Mouse (Mus musculus) limb, embryonic 13.5 days (tissue): ENCODE data around the gene 9930021J03Rik. TPM values are rescaled to one million over a fixed set of nuclear protein-coding genes. Genes with fewer than 3 reads are reported as not detected.

Experiments used
- ATAC-seq: fragments of 200-750 bp; cut with Nextera tagmentation; 2 replicates; pipeline ENCODE4 v1.8.0; 2017; ENCODE audit warnings: low read depth, moderate number of reproducible peaks, moderate TSS enrichment; ENCODE audit not compliant: low FRiP score
- H3K27ac ChIP-seq: fragments of 300-500 bp; sonication (generic); 2 replicates; pipeline ENCODE4 v1.5.1; 2015; ENCODE audit warnings: inconsistent platforms, mild to moderate bottlenecking, moderate library complexity
- H3K27me3 ChIP-seq: fragments of 300-500 bp; sonication (generic); 2 replicates; pipeline ENCODE4 v1.6.1; 2015; ENCODE audit warnings: mild to moderate bottlenecking, inconsistent platforms
- H3K36me3 ChIP-seq: fragments of 300-500 bp; sonication (generic); 2 replicates; pipeline ENCODE4 v1.6.1; 2015; ENCODE audit warnings: inconsistent platforms, mild to moderate bottlenecking, moderate library complexity
- H3K4me1 ChIP-seq: fragments of 300-500 bp; sonication (generic); 2 replicates; pipeline ENCODE4 v1.6.1; 2015; ENCODE audit warnings: inconsistent platforms
- H3K4me2 ChIP-seq: fragments of 300-500 bp; sonication (generic); replicated peaks from 2 replicates; pipeline ENCODE4 v1.6.1; 2015; ENCODE audit warnings: inconsistent platforms, mild to moderate bottlenecking, moderate library complexity
- H3K4me3 ChIP-seq: fragments of 300-500 bp; sonication (generic); 2 replicates; pipeline ENCODE4 v1.5.1; 2015; ENCODE audit warnings: moderate library complexity, mild to moderate bottlenecking, inconsistent platforms
- H3K9ac ChIP-seq: fragments of 300-500 bp; sonication (generic); 2 replicates; pipeline ENCODE4 v1.6.1; 2015; ENCODE audit warnings: mild to moderate bottlenecking, inconsistent platforms
- H3K9me3 ChIP-seq: fragments of 300-500 bp; sonication (generic); 2 replicates; pipeline ENCODE4 v1.6.1; 2016; ENCODE audit warnings: inconsistent platforms
- WGBS: fragments of 180-500 bp; shearing (Covaris S2); methylation state at CpG from one replicate; pipeline ENCODE4 v1.1.7; 2015; 5-methylcytosine and 5-hydroxymethylcytosine counted together
- polyA plus RNA-seq: library from polyadenylated mRNA; unstranded; fragments of >200 nt; fragmentation: Nextera tagmentation; extraction: Ambion mirVana; gene quantifications from 2 replicates; pipeline ENCODE4 v1.2.1, GENCODE M21; 2015

9930021J03Rik gene
- polyA plus RNA-seq, 1 experiment from 2014 or later: 5.7 TPM

- WGBS: 77% methylated on average over 6 of the region's 6 CpGs
- no peak overlapping the region for H3K4me2 ChIP-seq
- no peak for ATAC-seq
- no peak overlapping the region for H3K4me3 ChIP-seq
- H3K4me1 ChIP-seq: no peaks in the 10 kb centered on the region
- H3K27me3 ChIP-seq: no peaks in the 10 kb centered on the region
- no peaks in the 10 kb centered on the region for H3K36me3 ChIP-seq
- no peak overlapping the region for H3K9ac ChIP-seq
- H3K27ac ChIP-seq: no peak overlapping the region
- H3K9me3 ChIP-seq: no peaks in the 10 kb centered on the region
Observed at GRCm38 (mm10) chr19:29678181-29678778, 127.5 kb downstream of the 9930021J03Rik start.

DNA sequence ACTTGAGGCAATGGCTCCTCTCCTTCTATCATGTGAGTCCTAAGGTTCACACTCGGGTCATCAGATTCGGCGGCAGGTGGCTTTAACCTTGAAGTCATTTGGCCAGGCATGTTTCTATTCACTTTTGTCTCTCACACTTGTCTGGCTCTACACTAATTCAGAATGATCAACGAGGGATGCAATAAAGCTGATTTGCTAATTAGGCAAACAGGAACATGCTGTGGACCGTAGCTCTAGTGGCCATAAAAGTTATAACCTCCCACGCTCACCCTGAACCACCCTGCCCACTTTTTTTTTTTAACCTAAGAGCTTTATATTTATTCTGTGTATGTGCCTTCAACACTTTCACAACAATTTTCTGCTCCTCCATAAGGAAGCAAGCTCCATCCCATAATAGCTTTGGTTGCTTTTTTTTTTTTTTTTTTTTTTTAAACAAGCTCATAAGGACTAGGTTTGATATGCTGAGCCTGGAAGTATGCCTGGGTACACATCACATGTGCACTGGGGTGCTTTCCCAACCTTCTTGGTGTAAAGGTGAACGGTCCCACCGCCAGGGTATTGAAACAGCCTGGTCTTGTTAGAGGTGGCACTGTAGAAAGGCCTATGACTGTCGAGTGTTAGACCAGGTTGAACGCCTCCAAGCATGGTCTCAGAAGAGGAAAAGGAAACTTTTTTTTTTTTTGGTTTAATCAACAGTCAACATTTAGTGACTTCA lies 129.2 kb downstream of the 9930021J03Rik start:
- Histone ChIP-seq H3K9ac (no peak overlapping the region), H3K27ac (no peak overlapping the region), H3K4me3 (no peak overlapping the region), H3K36me3 (no peaks in the 10 kb centered on the region), H3K9me3 (no peaks in the 10 kb centered on the region), H3K4me2 (no peak overlapping the region), H3K4me1 (no peaks in the 10 kb centered on the region), H3K27me3 (no peaks in the 10 kb centered on the region)
- 62% methylated on average over 10 of the region's 10 CpGs for WGBS
- no peak for ATAC-seq

DNA sequence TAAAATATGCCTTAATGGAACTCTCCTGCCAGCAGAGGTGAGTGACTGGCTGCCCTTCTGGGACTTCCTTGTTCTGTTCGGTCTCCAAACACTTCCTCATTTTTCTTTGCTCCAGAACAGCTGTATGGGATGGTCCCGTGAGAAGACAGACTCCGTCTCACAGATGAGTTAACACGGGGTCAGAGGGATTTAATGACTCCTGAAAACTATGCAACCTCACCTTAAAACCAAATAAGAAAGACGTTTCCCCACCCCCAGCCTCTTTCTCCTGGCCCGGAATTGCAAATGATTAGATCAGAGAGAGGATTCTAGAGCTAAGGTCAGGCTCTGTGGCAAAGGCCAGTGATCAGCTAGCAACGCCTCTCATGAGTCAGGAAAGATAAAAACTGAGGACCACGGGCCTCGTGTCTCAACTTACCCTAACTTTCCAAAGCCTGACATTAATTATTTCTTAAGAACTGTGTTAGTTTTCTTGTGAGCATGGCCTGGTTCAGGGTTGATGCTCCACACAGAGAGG lies 130.2 kb downstream of the 9930021J03Rik start:
- no peaks in the 10 kb centered on the region for H3K36me3 ChIP-seq
- ATAC-seq: no peak
- no peaks in the 10 kb centered on the region for H3K4me1 ChIP-seq
- no peak overlapping the region for H3K27ac ChIP-seq
- H3K9ac ChIP-seq: no peak overlapping the region
- H3K4me3 ChIP-seq: no peak overlapping the region
- 55% methylated on average over 9 of the region's 9 CpGs for WGBS
- no peaks in the 10 kb centered on the region for H3K27me3 ChIP-seq
- no peak overlapping the region for H3K4me2 ChIP-seq
- H3K9me3 ChIP-seq: no peaks in the 10 kb centered on the region

DNA sequence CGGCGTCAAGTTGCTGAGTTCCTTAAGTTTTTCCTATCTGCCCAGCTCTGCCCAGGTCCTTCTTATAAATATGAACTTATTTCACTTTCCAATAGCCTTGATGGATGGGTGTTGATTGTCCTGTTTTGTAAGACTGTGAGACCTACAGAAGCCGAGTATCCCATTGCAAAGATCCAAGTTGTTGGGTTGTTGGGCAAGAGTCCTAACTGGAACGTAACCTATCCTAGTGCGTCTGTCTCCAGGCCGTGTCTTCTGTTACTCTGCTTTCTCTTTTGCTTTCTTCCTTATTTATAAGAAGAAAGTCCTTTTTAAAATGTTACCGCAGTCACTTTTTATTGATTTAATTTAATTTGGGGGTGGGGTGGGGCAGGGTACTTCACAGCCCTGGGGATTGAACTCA lies 130.8 kb downstream of the 9930021J03Rik start:
- WGBS: 94% methylated on average over 7 of the region's 7 CpGs
- no peak for ATAC-seq
- Histone ChIP-seq H3K36me3 (no peaks in the 10 kb centered on the region), H3K4me3 (no peak overlapping the region), H3K9ac (no peak overlapping the region), H3K27me3 (no peaks in the 10 kb centered on the region), H3K4me1 (no peaks in the 10 kb centered on the region), H3K27ac (no peak overlapping the region), H3K4me2 (no peak overlapping the region), H3K9me3 (no peaks in the 10 kb centered on the region)

DNA sequence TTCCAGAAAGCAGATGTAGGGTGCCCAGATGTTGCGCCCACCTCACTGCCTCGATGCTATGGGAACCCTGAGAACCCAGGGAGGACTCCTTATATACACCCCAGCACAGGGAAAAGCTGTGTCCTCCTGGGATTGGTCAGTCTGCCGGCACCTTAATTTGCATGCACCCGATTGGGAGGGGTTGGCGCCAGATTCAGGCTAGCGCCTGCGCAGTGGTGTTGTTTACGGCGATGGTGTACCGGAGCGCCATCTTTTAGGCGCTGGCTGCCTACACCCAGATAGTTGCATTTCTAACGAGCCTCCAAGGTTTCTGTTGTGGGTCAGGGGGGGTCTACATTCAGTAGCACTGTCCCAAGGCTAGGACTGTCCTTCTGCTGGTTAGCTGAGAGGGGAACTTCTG lies 133.1 kb downstream of the 9930021J03Rik start:
- no peak overlapping the region for H3K4me2 ChIP-seq
- H3K36me3 ChIP-seq: no peaks in the 10 kb centered on the region
- peaks cover under 1% of the 10 kb centered on the region; the same call in 1 of the 2 replicates for H3K4me1 ChIP-seq
- no peak overlapping the region for H3K4me3 ChIP-seq
- H3K27ac ChIP-seq: no peak overlapping the region
- WGBS: 91% methylated on average over 13 of the region's 13 CpGs
- no peaks in the 10 kb centered on the region for H3K27me3 ChIP-seq
- no peaks in the 10 kb centered on the region for H3K9me3 ChIP-seq
- no peak for ATAC-seq
- H3K9ac ChIP-seq: no peak overlapping the region

- Histone ChIP-seq H3K4me2 (no peak overlapping the region), H3K36me3 (no peaks in the 10 kb centered on the region), H3K4me1 (peaks cover 15% of the 10 kb centered on the region), H3K27ac (no peak overlapping the region), H3K9ac (no peak overlapping the region), H3K27me3 (no peaks in the 10 kb centered on the region), H3K9me3 (no peaks in the 10 kb centered on the region), H3K4me3 (no peak overlapping the region)
- WGBS: 64% methylated on average over 2 of the region's 2 CpGs
- ATAC-seq: no peak
Observed at GRCm38 (mm10) chr19:29671160-29671559, 134.6 kb downstream of the 9930021J03Rik start.

DNA sequence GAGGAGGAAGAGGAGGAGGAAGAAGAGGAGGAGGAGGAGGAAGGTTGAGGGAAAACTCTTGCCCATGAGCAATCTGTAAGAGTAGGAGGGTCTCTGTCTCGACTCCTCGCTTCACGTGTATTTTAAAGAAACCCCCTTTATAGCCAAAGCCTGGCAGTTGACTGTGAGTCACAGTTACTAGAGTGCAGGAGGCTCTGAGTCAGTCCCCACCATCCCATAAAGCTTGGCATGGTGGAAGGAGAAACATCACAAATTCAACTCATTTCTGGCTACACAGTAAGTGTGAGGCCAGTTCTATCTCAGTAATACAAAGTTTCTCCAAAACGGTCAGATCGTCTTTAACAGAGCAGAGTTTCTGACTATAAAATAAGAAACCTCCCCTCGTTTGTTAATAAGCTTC lies 135.5 kb downstream of the 9930021J03Rik start:
- H3K9ac ChIP-seq: no peak overlapping the region
- H3K27me3 ChIP-seq: no peaks in the 10 kb centered on the region
- no peak overlapping the region for H3K4me3 ChIP-seq
- no peak overlapping the region for H3K27ac ChIP-seq
- no peak for ATAC-seq
- H3K4me2 ChIP-seq: no peak overlapping the region
- H3K36me3 ChIP-seq: no peaks in the 10 kb centered on the region
- no peaks in the 10 kb centered on the region for H3K9me3 ChIP-seq
- H3K4me1 ChIP-seq: peaks cover 18% of the 10 kb centered on the region
- WGBS: 70% methylated on average over 6 of the region's 6 CpGs

GRCm38 (mm10) chr19:29668135-29668534 lies 137.7 kb downstream of the 9930021J03Rik start:
- Histone ChIP-seq H3K36me3 (no peaks in the 10 kb centered on the region), H3K27ac (no peak overlapping the region), H3K9me3 (no peaks in the 10 kb centered on the region), H3K4me3 (no peak overlapping the region), H3K9ac (no peak overlapping the region), H3K4me2 (no peak overlapping the region), H3K4me1 (peaks cover 18% of the 10 kb centered on the region), H3K27me3 (no peaks in the 10 kb centered on the region)
- ATAC-seq: no peak
- WGBS: 92% methylated on average over 7 of the region's 7 CpGs

- no peak overlapping the region for H3K4me2 ChIP-seq
- H3K27me3 ChIP-seq: no peaks in the 10 kb centered on the region
- peak; percentile 44; the same call in 1 of the 2 replicates for ATAC-seq
- H3K4me1 ChIP-seq: peaks cover 18% of the 10 kb centered on the region
- no peak overlapping the region for H3K4me3 ChIP-seq
- no peak overlapping the region for H3K9ac ChIP-seq
- no peaks in the 10 kb centered on the region for H3K36me3 ChIP-seq
- H3K9me3 ChIP-seq: no peaks in the 10 kb centered on the region
- WGBS: 47% methylated on average over 5 of the region's 5 CpGs
- no peak overlapping the region for H3K27ac ChIP-seq
Observed at GRCm38 (mm10) chr19:29666965-29667594, 138.7 kb downstream of the 9930021J03Rik start.

DNA sequence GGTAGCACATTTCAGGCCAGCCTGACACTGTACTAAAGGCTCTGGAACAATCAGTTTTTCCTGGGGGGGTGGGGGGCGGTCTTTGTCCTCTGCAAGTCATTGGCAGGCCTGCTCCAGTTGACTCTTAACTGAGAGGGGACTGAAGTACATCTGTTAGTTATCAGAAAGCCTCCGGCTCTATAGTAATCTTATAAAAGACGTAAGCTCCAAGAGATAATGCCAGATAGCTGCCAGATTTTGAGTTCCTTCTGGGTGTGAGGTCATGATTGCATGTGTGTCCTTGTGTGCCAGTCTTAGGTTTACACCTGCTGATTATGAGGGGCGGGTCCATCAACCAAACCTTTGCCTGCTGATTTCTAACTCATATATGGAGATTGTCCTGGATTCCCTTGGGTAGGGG lies 139.6 kb downstream of the 9930021J03Rik start:
- Histone ChIP-seq H3K9ac (no peak overlapping the region), H3K4me1 (peaks cover 18% of the 10 kb centered on the region), H3K27ac (no peak overlapping the region), H3K36me3 (no peaks in the 10 kb centered on the region), H3K9me3 (no peaks in the 10 kb centered on the region), H3K4me2 (no peak overlapping the region), H3K4me3 (no peak overlapping the region), H3K27me3 (no peaks in the 10 kb centered on the region)
- ATAC-seq: no peak
- 69% methylated on average over 4 of the region's 4 CpGs for WGBS

DNA sequence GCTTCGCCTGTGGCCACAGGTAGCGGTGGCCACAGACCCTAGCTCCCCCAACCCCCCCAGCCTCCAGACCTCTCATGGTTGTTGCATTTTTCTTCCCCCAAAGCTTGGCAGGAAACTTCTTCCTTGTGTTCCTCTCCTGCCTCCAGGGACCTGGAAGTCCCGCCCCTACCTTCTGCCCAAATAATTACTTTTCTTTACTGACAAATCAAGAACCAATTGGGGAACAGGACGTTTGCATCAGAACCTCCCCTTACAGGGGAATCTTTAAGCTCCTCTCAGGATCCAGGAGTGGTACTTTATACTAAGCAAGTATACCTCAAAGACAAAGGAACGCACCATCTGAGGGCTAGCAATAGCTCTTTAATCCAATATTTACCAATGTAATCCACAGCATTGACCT lies 140.9 kb downstream of the 9930021J03Rik start:
- 78% methylated on average over 5 of the region's 5 CpGs for WGBS
- Histone ChIP-seq H3K27ac (no peak overlapping the region), H3K36me3 (no peaks in the 10 kb centered on the region), H3K4me1 (peaks cover 18% of the 10 kb centered on the region), H3K4me2 (no peak overlapping the region), H3K9me3 (no peaks in the 10 kb centered on the region), H3K9ac (no peak overlapping the region), H3K27me3 (no peaks in the 10 kb centered on the region), H3K4me3 (no peak overlapping the region)
- no peak for ATAC-seq
